Mouse (Mus musculus) layer of hippocampus, postnatal 25 days (tissue): ENCODE results near the gene Fbxo22. TPM values are rescaled to one million over a fixed set of nuclear protein-coding genes. Genes with fewer than 3 reads are reported as not detected.
"Not testable (repeated sequence)": the region's sequence is repeated elsewhere in the genome, so short reads cannot be mapped to it uniquely, and the experiment has no call there.

Experiments
- DNase-seq, 2 experiments: peaks; one replicate each; pipeline ENCODE4 v3.0.0; 2022; ENCODE audit warnings: mixed read lengths in 2 of 2, low spot score in 1 of 2; ENCODE audit errors: extremely low spot score in 1 of 2
- total RNA-seq, 2 experiments: library from RNA; stranded (reverse); gene quantifications; 2 replicates each; pipeline ENCODE4 v1.2.3; 2021

Gene Fbxo22
- total RNA-seq, 2 experiments from 2014 or later = 32.2 to 37.4 TPM

DNA sequence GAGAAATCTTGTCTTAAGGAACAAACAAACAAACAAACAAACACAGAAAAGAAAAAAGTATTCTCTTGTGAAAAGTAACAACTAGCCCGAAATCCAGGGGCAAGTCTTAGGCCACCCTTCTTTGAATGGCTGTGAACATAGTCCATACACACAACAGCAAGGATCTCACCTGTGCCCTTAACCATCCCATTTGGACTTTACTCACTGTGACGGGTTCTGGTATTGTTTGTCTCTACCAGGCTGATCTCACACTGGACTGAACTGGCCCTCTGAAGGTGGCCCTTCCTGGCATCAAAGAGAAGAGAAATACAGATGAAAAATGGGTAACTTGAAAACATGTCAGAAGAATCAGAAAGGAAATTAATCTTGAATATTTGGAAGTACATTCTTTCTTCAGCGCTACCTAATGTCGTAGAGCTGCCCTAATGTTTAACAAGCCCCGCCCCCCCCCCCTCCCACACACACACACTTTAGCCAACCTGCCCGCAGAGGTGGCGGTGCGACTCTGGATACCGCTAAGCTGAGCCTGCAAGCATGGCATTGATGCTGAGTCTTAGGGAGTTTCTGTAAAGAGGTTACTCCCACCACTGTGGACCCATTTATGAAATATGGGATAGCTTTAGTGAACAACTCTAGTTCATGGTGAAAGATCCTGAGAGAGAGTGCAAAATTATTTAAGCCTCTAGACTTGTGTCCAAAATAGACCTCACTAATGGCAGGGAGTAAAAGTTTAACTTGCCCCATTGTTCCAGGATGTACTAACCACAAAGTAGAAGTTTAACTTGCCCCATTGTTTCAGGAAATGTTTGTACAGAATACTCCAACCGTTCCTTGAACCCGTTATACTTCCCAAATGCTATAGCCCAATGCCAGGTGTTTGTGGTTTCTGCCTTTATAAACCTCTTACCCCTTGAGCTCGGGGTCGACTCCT is 27.8 kb downstream of the Fbxo22 start:
- DNase-seq = no peak

DNA sequence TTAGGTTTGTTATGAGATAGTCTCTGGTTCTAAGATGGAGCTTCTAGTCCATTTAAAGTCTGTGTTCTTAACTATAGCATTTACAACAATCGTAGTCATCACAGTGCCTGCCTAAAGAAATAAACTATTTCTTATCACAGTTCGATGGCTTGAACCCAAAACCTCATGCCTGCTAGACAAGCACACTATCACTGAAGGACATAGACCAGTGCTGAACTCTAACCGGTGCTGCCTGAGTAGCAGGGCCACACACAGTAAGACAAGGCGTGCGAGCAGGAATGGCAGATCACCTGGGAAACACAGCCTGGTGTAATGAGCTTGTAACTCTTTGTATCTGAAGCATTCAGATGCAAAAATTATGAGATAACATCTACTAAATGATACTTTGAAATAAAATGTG is 32.1 kb downstream of the Fbxo22 start:
- DNase-seq = no peak

DNA sequence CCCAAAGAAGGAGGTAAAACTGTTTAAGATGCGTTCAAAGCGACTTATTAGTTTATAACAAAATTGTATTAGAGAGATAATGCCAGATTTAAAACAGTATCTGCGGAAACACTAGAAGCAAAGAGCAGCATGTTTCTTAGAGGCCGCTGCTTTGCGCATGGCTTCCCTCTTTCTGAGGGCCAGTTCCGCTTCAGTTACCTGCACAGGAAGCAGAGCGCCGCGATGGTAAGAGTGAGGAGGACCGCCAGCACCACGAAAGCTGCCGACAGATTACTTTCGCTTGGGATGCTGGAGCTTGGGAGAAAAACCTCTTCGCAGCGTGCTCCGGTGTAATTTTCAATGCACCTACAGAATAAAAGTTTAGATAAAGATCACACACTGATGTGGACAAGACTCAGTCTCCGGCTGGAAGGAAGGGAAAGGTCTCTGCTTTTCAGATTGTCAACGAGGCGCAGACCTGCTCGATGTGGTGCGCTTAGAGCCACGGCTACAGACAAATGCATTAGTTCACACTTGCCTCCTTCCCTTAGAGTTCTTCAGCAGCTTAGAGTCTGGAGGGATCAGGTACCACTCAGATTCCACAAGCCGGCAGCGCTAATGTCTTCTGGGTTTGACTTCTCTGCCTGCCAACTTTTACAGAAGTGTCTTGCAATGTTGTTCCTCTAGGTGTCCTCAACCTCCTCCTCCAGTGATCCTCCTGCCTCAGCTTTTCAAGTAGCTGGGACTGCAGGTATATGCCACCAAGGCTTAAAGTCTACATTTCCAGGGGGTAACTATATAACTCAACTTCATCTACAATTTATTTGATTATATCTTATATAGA is 33.3 kb downstream of the Fbxo22 start:
- no peak for DNase-seq

DNA sequence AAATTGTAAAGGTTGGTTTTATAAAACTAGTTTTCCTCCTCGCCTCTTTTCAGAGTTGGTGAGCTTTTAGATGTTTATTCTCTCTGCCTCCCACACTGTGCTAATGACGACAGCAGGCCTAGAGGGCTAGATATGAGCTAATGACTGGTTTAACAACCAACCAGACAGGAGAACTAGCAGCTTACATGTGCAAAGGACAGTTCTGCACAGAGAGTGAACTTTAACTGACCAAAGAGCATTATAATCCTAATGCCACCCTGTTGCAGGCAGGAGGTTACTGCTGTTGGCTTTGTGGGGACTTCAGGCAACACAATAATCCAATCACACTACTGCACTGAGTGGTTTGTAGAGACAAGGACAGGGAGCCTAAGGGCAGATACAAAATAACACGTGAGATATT is 34.6 kb downstream of the Fbxo22 start:
- no peak for DNase-seq

DNA sequence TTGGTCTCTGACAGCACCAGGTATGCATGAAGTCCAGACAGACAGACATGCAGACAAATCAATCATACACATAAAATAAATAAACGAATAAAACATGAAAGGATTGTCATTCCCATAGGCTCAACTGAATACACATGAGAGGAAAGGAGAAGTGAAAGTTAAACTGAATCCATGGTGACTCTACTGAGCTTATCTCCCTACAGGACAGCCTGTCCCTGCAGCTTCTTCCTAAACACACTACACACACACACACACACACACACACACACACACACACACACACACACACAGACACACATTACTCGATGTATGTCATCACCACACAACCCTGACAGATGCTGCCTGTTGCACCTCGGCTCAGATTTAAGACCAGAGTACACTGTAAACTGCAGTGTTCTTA is 35.4 kb downstream of the Fbxo22 start:
- DNase-seq = no peak

DNA sequence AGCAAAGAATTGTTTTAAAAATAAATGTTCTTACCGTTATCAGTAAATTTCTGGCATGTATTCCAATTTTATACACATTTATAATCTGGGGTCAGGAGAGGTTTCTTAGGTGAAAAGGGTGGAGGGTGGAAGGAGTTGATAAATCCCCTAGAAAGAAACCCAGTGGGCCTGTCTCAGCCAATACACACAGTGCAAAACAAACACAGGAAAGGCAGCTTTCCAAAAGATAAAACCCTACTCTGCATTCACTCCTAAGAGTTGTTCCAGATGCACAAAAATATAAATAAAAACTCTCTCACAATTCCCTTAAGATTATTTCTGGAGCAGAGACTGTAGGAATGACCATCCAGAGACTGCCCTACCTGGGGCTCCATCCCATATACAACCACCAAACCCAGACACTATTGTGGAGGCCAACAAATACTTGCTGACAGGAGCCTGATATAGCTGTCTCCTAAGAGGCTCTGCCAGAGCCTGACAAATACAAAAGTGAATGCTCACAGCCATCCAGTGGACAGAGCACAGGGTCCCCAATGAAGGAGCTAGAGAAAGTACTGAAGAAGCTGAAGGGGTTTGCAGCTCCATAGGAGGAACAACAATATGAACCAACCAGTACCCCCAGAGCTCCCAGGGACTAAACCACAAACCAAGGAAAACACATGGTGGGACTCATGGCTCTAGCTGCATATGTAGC is 36.5 kb downstream of the Fbxo22 start:
- DNase-seq = not testable (repeated sequence)

DNA sequence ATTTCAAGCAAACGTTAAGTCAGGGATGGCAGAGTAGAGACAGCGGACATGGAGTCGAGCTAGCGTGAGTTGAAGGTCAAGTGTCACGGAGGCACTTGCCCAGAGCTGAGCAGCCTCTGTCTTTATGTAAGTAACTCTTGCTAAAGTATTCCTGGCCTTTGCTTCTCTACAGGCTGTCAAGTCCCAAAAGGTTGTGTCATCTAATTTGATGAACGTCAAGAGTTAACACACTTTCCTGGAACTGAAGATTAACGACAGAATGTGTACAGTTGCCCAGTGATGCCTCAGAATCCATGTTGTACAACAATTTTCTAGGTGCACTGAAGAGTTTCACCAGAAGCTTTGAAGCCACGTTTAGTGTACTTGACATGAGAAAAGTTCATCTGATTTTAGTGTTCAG is 37.7 kb downstream of the Fbxo22 start:
- no peak for DNase-seq

DNA sequence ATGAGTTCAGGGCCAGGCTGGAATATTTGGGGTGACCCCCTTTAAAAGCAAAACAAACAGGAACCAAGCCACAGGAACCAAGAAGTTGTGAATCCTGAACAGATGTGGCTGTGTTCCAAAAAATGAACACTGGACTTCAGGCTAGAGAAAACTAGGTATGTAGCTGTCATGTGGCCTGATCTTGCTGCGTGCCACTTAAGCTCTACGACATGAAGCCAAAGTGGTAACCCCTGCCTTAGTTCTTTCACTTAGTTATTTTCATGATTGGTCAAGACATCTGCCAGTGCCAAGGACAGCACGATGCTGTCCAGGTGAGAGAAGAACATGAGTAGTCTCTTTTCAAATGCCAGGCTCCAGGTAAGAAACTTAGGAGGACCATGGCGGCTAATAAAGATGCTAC is 38.2 kb downstream of the Fbxo22 start:
- no peak for DNase-seq

DNA sequence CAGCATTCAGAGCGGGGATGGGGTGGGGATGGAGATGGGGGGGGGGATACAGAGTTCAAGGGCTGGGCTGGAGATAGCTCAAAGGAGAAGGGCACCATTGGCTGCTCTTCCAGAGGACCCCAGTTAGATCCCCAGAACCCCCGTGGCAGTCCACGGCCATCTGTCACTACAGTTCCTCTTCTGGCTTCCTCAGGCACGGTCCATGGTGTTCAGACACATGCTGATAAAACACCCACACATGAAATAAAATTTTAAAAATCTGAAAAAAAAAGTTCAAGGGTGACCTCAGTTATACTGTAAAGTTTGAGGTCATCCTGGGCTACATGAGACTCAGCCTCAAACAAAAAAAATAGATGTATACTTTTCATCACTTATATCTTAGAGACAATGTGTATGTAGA is 39.7 kb downstream of the Fbxo22 start:
- DNase-seq = no peak

DNA sequence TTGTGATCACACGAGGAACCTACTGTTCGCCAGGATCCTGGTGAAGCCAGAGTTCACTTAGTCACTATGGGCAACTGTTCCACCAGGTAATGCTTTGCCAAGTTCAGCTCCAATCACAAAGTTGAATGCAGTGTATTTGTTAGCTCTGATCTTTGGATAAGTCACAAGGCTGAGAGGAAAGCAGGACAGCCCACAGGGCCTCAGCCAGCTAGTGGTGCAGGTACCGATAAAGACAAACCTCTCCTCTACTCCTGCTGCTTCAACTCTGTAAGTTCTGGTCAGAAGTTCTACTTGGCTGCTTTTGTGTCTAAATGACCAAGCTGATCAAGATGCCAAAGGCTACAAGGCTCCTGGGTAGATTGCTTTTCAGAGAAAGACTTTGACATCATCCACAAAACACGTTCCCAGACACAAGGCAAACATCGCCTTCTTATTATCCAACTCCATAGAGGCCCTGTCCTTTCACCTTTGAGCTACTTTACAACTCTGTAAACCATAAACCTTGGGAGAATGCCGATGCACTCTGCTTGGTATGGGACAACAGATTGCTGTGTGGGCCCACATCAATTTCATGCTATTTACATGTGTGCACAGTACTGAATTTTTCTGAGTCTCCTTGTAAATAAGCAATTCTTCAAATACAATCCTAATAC is 42.0 kb downstream of the Fbxo22 start:
- DNase-seq = no peak

DNA sequence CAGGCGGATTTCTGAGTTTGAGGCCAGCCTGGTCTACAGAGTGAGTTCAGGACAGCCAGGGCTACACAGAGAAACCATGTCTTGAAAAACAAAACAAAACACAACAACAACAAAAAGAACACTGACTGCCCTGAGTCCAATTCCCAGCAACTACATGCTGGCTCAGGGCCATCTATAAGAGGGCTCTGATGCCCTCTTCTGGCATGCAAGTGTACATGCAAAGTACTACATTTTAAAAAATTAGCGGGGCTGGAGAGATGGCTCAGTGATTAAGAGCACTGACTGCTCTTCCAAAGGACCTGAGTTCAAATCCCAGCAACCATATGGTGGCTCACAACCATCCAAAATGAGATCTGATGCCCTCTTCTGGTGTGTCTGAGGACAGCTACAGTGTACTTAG is 43.4 kb downstream of the Fbxo22 start:
- DNase-seq = not testable (repeated sequence)

DNA sequence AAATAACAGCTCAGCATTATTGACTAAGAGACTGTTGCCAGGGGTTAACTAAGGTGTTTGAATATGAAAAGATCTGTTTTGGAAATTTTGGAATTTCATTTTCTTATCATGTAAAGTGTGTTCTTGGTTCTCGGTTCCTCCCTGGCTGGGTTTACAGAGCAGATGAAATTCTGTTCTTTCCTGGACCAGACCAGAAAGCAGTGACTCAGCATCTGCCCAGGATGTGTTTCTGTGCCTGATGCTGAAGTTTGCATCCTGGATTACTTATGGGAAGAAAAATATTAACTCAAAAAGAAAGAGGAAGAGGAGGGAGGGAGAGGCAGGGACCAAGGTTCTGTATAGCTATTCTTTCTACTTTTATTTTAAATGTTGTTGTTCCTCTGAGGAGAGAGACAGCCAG is 45.1 kb downstream of the Fbxo22 start:
- no peak for DNase-seq

DNA sequence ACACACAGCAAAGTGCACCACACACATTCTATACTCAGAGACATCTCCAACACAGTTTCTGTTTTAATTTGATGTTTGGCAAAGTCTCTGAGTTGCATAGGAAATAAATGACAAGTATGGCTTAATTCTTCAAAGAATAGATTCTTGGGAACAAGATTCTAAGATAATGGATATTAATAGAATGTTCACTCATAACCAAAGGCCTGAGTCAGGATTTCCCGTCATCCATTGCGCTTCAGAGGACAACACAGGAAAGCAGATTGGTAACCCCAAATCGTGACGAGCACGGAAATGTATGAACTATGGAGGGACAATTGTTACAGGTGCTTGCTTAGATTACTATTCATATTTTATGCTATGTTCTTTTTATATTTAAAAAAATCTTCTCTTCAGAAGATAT is 46.3 kb downstream of the Fbxo22 start:
- DNase-seq = no peak

DNA sequence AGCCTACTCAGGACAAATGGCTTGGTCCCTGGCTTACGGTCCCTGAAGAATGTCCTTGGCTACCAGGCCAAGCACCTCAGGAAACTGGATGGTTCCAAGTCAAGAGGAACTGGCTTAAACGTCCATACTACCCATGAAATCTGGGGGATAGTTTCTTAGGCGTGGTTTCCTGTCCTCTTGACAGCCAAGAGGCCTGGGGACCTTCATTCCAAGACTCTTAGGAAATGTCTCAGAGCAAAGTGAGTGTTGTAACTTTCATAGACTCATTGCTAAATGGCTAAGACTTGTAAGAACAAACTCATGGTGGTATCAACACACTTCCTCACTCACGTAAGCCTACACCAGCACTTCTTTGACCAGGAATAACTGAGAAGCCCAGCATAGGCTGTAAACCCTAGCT is 46.9 kb downstream of the Fbxo22 start:
- DNase-seq = no peak

DNA sequence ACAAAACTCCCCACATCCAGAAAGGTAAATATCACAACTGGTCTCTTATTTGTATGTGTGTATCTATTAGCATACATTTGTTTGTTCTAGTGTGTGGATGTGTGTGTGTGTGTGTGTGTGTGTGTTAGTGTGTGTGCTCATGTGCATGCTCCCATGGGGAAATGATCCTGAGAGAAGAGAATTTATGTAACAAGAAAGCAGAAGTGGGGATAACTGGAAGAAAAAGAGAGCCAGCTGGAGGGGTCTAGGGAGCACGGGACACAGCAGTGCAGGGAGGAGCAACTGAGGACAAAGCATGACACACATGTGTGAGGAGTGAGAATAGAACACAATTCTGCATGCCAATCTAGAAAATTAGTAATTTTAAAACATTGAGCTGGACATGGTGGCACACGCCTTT is 48.4 kb downstream of the Fbxo22 start:
- no peak for DNase-seq

DNA sequence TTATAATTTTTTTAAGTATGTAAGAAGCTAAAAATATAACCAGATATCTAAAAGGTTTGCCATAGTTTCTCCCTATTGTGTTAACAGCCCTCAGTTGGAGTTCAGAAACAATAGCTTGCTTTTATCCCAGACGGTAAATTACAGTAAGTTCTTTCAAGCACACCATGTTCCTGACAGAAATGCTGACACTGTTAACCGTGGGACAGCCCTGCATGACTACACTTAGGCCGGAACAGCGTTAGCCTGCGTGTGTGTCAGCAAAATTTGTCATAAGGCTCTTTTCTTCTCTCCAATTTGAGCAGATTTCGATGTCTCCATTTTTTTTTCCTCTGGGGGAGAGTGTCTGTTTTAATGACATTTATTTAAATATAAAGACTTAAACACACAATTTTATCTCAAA is 51.0 kb downstream of the Fbxo22 start:
- no peak for DNase-seq

DNA sequence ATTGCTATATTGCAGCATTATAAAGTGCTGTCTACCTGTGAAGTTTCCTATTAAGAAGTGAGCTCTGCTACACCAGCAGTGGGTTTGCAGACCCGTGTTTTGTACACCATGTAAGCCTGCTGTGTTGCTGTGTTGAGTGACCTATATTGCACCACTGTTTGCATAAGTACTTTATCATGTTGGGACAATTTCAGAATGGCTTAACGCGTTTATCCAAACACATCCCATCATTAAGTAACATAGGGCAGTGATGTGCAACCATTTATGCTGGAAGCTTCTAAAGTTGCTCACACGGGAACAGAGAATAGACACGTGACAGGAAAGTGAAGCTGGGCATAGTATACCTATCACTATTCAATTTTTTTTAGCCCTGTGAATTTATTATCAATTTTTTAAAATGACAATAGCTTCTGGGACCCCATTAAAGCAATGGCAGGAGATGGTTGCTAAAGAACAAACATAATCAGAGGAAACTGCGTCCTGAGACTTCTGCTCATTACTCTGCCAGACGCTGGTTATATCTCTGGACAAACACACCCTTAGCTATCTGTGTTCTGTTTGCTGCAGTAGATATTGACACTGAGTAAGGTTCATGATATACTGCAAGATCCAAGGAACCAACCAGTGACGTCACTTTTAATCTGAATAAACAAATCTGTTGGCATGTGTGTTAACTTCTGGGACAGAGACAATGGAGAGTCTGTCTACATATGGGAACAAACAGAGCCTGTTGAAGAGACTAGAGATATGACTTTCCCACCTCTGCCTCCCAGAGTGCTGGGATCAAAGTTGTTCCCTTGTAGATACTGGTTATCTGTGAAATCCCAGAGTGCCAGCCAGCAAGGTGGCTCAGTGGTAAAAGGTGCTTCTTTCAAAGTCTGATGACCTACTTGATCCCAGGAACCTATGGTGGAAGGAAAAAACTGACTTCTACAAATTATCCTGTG is 55.9 kb downstream of the Fbxo22 start:
- no peak for DNase-seq

DNA sequence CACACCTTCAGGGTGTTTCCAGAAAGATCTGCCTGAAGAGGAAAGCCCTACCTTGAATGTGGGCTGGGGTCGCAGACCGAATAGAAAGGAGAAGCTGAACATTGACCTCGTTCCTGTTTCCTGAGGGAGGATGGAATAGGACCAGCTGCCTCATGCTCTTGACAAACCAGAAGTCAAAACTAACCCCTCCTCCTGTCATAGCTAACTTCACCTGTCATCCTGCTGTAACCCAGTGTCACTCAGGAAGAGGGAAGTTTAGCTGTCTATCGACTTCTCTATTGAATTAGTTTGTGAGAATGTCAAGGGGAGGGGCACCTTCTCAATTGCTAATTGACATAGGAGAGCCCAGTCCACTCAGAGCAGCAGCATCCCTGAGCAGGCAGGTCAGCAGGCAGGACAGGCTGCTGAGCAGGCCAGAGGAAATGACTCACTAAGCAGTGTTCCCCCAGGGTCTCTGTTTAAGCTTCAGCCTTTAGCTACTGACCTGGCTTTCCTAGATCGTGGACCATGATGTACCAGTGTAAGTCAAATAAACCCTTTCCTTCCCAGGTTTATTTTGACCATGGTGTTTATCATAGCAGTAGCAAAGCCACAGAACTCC is 63.3 kb downstream of the Fbxo22 start:
- DNase-seq = no peak

DNA sequence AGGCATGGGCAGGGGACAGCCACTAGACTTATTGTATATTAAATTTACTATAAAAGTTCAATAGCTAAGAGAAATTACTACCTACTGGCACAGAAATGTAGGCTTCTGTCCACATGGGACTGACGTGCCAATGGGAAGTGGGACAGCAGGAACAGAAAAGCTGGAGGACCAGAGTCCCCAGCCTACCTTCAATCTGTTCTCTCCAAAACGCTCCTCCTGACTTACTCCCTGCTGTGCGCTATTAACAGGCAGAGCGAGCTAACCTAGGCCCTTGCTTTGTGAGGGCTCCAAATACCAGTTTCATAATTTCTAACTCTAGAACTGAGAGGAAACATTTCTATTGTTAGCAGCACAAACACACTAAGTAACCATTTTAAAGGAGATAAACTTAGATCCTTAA is 65.2 kb downstream of the Fbxo22 start:
- no peak for DNase-seq
